Mouse (Mus musculus): ENCODE results near the gene Spock2.

- TF ChIP-seq CTCF (IDR thresholded peaks at IDR 0.05 in 2 of 3, conservative IDR thresholded peaks at IDR 0.05 in 1 of 3; ENCODE audit: control insufficient read depth in 1 of 3, insufficient read depth in 1 of 3, low read depth in 2 of 3, low read length in 3 of 3, poor library complexity in 1 of 3, severe bottlenecking in 1 of 3) (no peak), KAT2A (conservative IDR thresholded peaks at IDR 0.05; ENCODE audit: low read depth, low read length) (no peak), POLR2A (IDR thresholded peaks at IDR 0.05; ENCODE audit: control insufficient read depth in 1 of 2, insufficient read depth in 1 of 2, low read depth in 1 of 2, low read length in 2 of 2, poor library complexity in 1 of 2) (no peak), ZNF384 (IDR thresholded peaks at IDR 0.05; ENCODE audit: low read depth, low read length) (no peak), ZMIZ1 (IDR thresholded peaks at IDR 0.05; ENCODE audit: low read depth, low read length) (no peak), RAD21 (IDR thresholded peaks at IDR 0.05; ENCODE audit: low read depth, low read length) (no peak), GABPA (IDR thresholded peaks at IDR 0.05; ENCODE audit: low read depth, low read length) (no peak), MAZ (IDR thresholded peaks at IDR 0.05; ENCODE audit: low read depth, low read length) (no peak), MAX (IDR thresholded peaks at IDR 0.05; ENCODE audit: low read length) (no peak), HCFC1 (IDR thresholded peaks at IDR 0.05; ENCODE audit: low read depth, low read length) (no peak), MAFK (IDR thresholded peaks at IDR 0.05; ENCODE audit: borderline replicate concordance, low read depth, low read length) (no peak), SIN3A (IDR thresholded peaks at IDR 0.05; ENCODE audit: low read length) (no peak), RCOR1 (IDR thresholded peaks at IDR 0.05; ENCODE audit: low read depth, low read length) (no peak)
These were observed 68.5 kb downstream of the Spock2 start for GRCm38 (mm10) chr10:60174506-60174905.
